Mouse (Mus musculus) heart, adult 2 months (tissue): ENCODE results near the gene Tmod3.

Source experiments
- CTCF ChIP-seq: fragments of 200-600 bp; IDR thresholded peaks from 2 replicates; pipeline ENCODE4 v1.8.1; 2022; ENCODE audit warnings: antibody characterized with exemption, mild to moderate bottlenecking, moderate library complexity
- EP300 ChIP-seq: fragments of 200-500 bp; IDR thresholded peaks from 2 replicates; pipeline ENCODE4 v1.6.1; 2011; ENCODE audit warnings: low read depth, low read length, control low read depth; ENCODE audit not compliant: insufficient read depth

GRCm38 (mm10) chr9:75448021-75448420 lies 111.4 kb downstream of the Tmod3 start:
- TF ChIP-seq CTCF (no peak), EP300 (no peak)
